Mouse (Mus musculus) heart, postnatal 25 days (tissue): ENCODE measurements around the gene Ankrd49. TPM values are rescaled to one million over a fixed set of nuclear protein-coding genes. Genes with fewer than 3 reads are reported as not detected.
A peak's percentile ranks its signal among the peaks of the same experiment; 100 is the strongest.

Experiments
- DNase-seq: peaks from one replicate; pipeline ENCODE4 v3.0.0; 2022; ENCODE audit warnings: low spot score
- intact Hi-C: fragments of 180-260 bp; cut with DNase I; formaldehyde crosslinking; loops from one replicate; pipeline ENCODE4 v1.15.1; 2025
- total RNA-seq, 2 experiments: library from RNA; stranded (reverse); gene quantifications; 2 replicates each; pipeline ENCODE4 v1.2.3; 2021

The Ankrd49 gene
- 1 to 10 TPM; 7.5 to 8.1 TPM for total RNA-seq

GRCm38 (mm10) chr9:14784039-14785002, at the start of gene Ankrd49, which contains the start of gene Mre11a:
Ankrd49 (minus strand) TSS chr9:14784856.
Mre11a (plus strand) TSS chr9:14784654.
- intact Hi-C loops = loop anchor here (10.0 kb wide), 1 partner anchor 960 kb away; the partner anchor contains the start of genes Cep57 and Fam76b

GRCm38 (mm10) chr9:14832046-14832445, 47.4 kb upstream of the Ankrd49 start:
- intact Hi-C loops = no loop called here
- DNase-seq = no peak

More at GRCm38 (mm10) chr9:14784039-14785002, at the start of gene Ankrd49, which contains the start of gene Mre11a:
- DNase-seq = peak; percentile 85

- intact Hi-C loops = no loop called here
- DNase-seq = no peak
These were observed 43.2 kb upstream of the Ankrd49 start for GRCm38 (mm10) chr9:14827875-14828274.

- DNase-seq = no peak
- intact Hi-C loops = no loop called here
These were observed 40.2 kb upstream of the Ankrd49 start for GRCm38 (mm10) chr9:14824840-14825239.

GRCm38 (mm10) chr9:14821396-14821795, 36.7 kb upstream of the Ankrd49 start:
- intact Hi-C loops = no loop called here
- DNase-seq = no peak

GRCm38 (mm10) chr9:14810111-14810510, 25.5 kb upstream of the Ankrd49 start:
- DNase-seq = no peak
- intact Hi-C loops = no loop called here

- intact Hi-C loops = no loop called here
- DNase-seq = no peak
These were observed 22.1 kb upstream of the Ankrd49 start for GRCm38 (mm10) chr9:14806786-14807185.

- intact Hi-C loops = no loop called here
- DNase-seq = no peak
These were observed 21.1 kb upstream of the Ankrd49 start for GRCm38 (mm10) chr9:14805714-14806113.

GRCm38 (mm10) chr9:14787356-14787755, 2.7 kb upstream of the Ankrd49 start:
- intact Hi-C loops = loop anchor here (10.0 kb wide), 1 partner anchor 963 kb away; the partner anchor contains the start of genes Cep57 and Fam76b
- no peak for DNase-seq

- no peak for DNase-seq
- intact Hi-C loops = no loop called here
These were observed 6.3 kb downstream of the Ankrd49 start for GRCm38 (mm10) chr9:14778341-14778740.

- intact Hi-C loops = loop anchor here (1.0 kb wide), 1 partner anchor 241 kb away; no protein-coding TSS in a partner anchor
- DNase-seq = no peak
These were observed 10.8 kb downstream of the Ankrd49 start for GRCm38 (mm10) chr9:14773813-14774212.

GRCm38 (mm10) chr9:14772074-14772473, 12.6 kb downstream of the Ankrd49 start:
- intact Hi-C loops = no loop called here
- DNase-seq = no peak

- intact Hi-C loops = no loop called here
These were observed 13.7 kb downstream of the Ankrd49 start, which contains the start of gene 1700012B09Rik for GRCm38 (mm10) chr9:14770803-14771471. 1700012B09Rik (minus strand) TSS chr9:14771030.

GRCm38 (mm10) chr9:14769811-14770210, 14.8 kb downstream of the Ankrd49 start:
- no peak for DNase-seq
- intact Hi-C loops = no loop called here

More at GRCm38 (mm10) chr9:14770803-14771471, 13.7 kb downstream of the Ankrd49 start, which contains the start of gene 1700012B09Rik:
- DNase-seq = no peak

GRCm38 (mm10) chr9:14764765-14765164, 19.9 kb downstream of the Ankrd49 start:
- intact Hi-C loops = loop anchor here (2.0 to 5.0 kb wide), 2 partner anchors 66 to 242 kb away; no protein-coding TSS in a partner anchor
- DNase-seq = no peak

- DNase-seq = no peak
- intact Hi-C loops = no loop called here
These were observed 25.4 kb downstream of the Ankrd49 start for GRCm38 (mm10) chr9:14759261-14759660.

- no peak for DNase-seq
- intact Hi-C loops = no loop called here
These were observed 26.1 kb downstream of the Ankrd49 start for GRCm38 (mm10) chr9:14758590-14758989.

- DNase-seq = no peak
- intact Hi-C loops = loop anchor here (5.0 kb wide), 1 partner anchor 37 kb away; no protein-coding TSS in a partner anchor
These were observed 30.2 kb downstream of the Ankrd49 start for GRCm38 (mm10) chr9:14754469-14754868.

GRCm38 (mm10) chr9:14753947-14754346, 30.7 kb downstream of the Ankrd49 start:
- intact Hi-C loops = loop anchor here (5.0 kb wide), 1 partner anchor 37 kb away; no protein-coding TSS in a partner anchor

GRCm38 (mm10) chr9:14752001-14752522, 32.6 kb downstream of the Ankrd49 start, which contains the start of gene Fut4:
Fut4 (minus strand) TSS chr9:14752393.
- intact Hi-C loops = loop anchor here (5.0 kb wide), 1 partner anchor 35 kb away; no protein-coding TSS in a partner anchor

More at GRCm38 (mm10) chr9:14753947-14754346, 30.7 kb downstream of the Ankrd49 start:
- DNase-seq = no peak

More at GRCm38 (mm10) chr9:14752001-14752522, 32.6 kb downstream of the Ankrd49 start, which contains the start of gene Fut4:
- DNase-seq = peak; percentile 35
